Mouse (Mus musculus): ENCODE measurements around the gene Tas2r130. TPM values are rescaled to one million over a fixed set of nuclear protein-coding genes. Genes with fewer than 3 reads are reported as not detected.
"Not testable (repeated sequence)": the region's sequence is repeated elsewhere in the genome, so short reads cannot be mapped to it uniquely, and the experiment has no call there.

Tas2r130 gene
- not detected in 2 replicates for polyA plus RNA-seq (2015; fragmentation: Nextera tagmentation; extraction: Ambion mirVana)

DNA sequence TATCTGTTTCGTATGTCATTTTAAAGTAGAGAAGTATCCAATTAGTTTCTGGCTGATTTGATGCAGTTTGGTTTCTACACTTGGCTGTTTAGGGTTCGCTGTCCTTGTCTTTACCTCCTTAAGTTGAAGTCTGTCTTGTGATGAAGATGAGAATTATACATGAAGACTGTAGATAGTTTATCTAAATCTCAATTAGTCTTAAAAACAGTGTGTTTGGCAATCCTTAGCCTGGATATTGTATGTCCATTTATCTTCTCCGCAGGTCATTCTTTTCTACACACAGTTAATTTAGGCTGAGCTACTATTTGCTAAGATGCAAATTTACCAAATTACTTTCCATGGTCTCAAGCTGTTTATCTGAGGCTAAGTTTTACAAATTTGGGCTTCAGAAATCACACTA is at the start of gene Tas2r130:
Gene Tas2r130 (minus strand): TSS at position 101 of the 400 bp plus-strand sequence.
- no peaks in the 10 kb centered on the region for H3K36me3 ChIP-seq
- ATAC-seq (replicated peaks; ENCODE audit: insufficient number of reproducible peaks, insufficient read depth, low FRiP score, low read depth): no peak
- H3K27me3 ChIP-seq: no peaks in the 10 kb centered on the region
- no peak within 1 kb of the TSS for H3K4me3 ChIP-seq
- no peak within 1 kb of the TSS for H3K9ac ChIP-seq
- no peaks in the 10 kb centered on the region for H3K9me3 ChIP-seq (replicated peaks)
- no peaks in the 10 kb centered on the region for H3K4me1 ChIP-seq (replicated peaks)
- 64% methylated on average over 3 of the region's 3 CpGs for WGBS
- no peak within 1 kb of the TSS for H3K27ac ChIP-seq
- H3K4me2 ChIP-seq: no peak within 1 kb of the TSS

DNA sequence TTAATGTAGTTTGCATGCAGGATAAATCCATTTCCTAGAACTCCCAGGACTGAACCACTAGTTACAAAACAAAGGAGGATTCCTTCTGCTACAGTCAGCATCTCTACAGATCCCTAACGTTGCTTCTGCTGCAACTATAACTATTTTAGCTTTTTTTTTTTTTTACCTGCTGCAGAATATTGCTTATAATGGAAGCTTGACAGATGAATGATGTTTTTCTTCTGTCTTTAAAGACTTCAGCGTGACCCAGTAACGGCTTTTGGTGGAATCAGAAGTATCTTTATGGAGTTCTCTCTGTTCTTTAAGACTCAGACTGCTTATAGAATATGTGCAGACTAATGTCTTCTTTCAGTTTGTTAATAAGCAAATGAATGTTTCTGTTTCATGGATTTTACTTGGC is 48.1 kb upstream of the Tas2r130 start, which contains the start of gene Tas2r106:
Gene Tas2r106 (minus strand): TSS at position 101 of the 400 bp plus-strand sequence.
- no peaks in the 10 kb centered on the region for H3K27me3 ChIP-seq
- H3K36me3 ChIP-seq: no peaks in the 10 kb centered on the region
- H3K27ac ChIP-seq: no peak within 1 kb of the TSS
- no peaks in the 10 kb centered on the region for H3K4me1 ChIP-seq (replicated peaks)
- no peak for ATAC-seq (replicated peaks; ENCODE audit: insufficient number of reproducible peaks, insufficient read depth, low FRiP score, low read depth)
- H3K9me3 ChIP-seq (replicated peaks): peaks cover 5% of the 10 kb centered on the region; the same call in 1 of the 2 replicates
- WGBS: 57% methylated on average over 3 of the region's 3 CpGs
- no peak within 1 kb of the TSS for H3K9ac ChIP-seq
- no peak within 1 kb of the TSS for H3K4me2 ChIP-seq
- H3K4me3 ChIP-seq: no peak within 1 kb of the TSS

DNA sequence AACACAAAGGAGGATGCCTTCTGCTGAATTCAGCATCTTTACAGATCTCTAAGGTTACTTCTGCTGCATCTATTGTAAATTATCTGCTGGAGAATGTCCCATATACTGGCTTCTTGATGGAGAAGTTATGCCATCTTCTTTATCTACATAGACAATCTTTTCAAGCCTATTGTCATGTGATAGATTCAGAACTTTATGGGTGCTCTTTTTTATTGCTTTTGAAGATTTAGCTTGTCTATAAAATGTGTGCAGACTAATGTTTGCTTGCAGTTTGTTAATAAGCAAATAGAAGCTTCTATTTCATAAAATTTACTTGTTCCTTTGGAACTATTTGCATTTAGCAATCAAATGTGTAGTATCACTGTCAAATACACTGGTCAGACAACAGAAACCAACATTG is 29.3 kb upstream of the Tas2r130 start, which contains the start of gene Tas2r107:
Gene Tas2r107 (minus strand): TSS at position 101 of the 400 bp plus-strand sequence.
- Histone ChIP-seq H3K9me3 (replicated peaks) (no peaks in the 10 kb centered on the region; the same call in none of the 2 replicates), H3K27me3 (no peaks in the 10 kb centered on the region), H3K36me3 (no peaks in the 10 kb centered on the region), H3K27ac (no peak within 1 kb of the TSS), H3K4me3 (no peak within 1 kb of the TSS), H3K9ac (no peak within 1 kb of the TSS), H3K4me1 (replicated peaks) (no peaks in the 10 kb centered on the region), H3K4me2 (no peak within 1 kb of the TSS)
- no peak for ATAC-seq (replicated peaks; ENCODE audit: insufficient number of reproducible peaks, insufficient read depth, low FRiP score, low read depth)

DNA sequence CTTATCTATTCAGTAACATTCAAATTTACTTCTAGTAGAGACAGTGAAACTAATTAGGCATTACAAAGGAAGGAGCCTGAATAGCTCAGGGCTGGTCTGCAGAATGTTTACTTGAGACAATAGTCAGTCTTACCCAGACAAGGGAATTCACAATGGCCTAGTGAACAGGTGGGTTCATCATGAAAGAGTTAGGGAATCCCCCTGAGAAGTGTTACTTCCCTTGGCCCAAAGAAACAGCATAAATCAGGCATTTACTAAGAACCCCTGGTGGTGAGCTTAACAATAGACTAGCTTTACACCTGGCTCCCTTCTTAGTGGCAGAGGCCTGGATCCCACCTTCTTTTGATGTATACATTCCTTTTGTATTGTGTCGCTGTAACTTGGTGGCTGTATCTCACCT is 20.8 kb downstream of the Tas2r130 start:
- WGBS: 87% methylated on average over 1 of the region's 1 CpGs
- H3K36me3 ChIP-seq; H3K4me1 ChIP-seq (replicated peaks); H3K9me3 ChIP-seq (replicated peaks); H3K27me3 ChIP-seq; H3K27ac ChIP-seq; H3K9ac ChIP-seq; ATAC-seq (replicated peaks; ENCODE audit: insufficient number of reproducible peaks, insufficient read depth, low FRiP score, low read depth); H3K4me3 ChIP-seq; H3K4me2 ChIP-seq: not testable (repeated sequence)

DNA sequence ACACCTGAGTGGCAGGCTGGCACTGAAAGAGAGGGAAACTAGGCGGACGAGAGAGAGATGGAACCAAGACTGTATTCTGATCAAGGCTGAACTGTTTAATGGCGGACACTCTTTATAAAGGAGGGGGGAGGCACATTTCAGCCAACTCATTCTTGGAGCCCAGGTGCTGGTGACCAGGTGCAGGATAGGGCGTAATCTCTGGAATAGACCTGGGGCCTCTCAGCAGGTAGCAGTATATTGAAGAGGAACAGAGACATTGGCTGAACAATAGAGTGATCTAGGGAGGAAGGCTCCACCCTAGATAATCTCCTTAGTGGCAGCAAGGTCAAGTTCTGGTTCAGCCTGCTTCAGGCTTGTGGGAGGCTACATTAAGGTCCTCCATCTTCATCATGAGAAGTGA is 25.9 kb downstream of the Tas2r130 start:
- WGBS: 90% methylated on average over 4 of the region's 4 CpGs
- Histone ChIP-seq H3K27ac (no peak overlapping the region), H3K4me1 (replicated peaks) (no peaks in the 10 kb centered on the region), H3K4me3 (no peak overlapping the region), H3K9me3 (replicated peaks) (no peaks in the 10 kb centered on the region), H3K36me3 (no peaks in the 10 kb centered on the region), H3K4me2 (no peak overlapping the region), H3K27me3 (no peaks in the 10 kb centered on the region), H3K9ac (no peak overlapping the region)
- no peak for ATAC-seq (replicated peaks; ENCODE audit: insufficient number of reproducible peaks, insufficient read depth, low FRiP score, low read depth)

Other genes with a start within 250 kb of the Tas2r130 start
- 49.1 and 52.1 TPM in 2 replicates for gene Ybx3, start 242.4 kb downstream of the Tas2r130 start, polyA plus RNA-seq (2015; fragmentation: Nextera tagmentation; extraction: Ambion mirVana)
- gene 5430401F13Rik, start 144.5 kb downstream of the Tas2r130 start, polyA plus RNA-seq (2015; fragmentation: Nextera tagmentation; extraction: Ambion mirVana): not detected in 2 replicates
- not detected in 2 replicates for gene Gm6619, start 144.5 kb downstream of the Tas2r130 start, polyA plus RNA-seq (2015; fragmentation: Nextera tagmentation; extraction: Ambion mirVana)
- gene Tas2r107, start 29.2 kb upstream of the Tas2r130 start, polyA plus RNA-seq (2015; fragmentation: Nextera tagmentation; extraction: Ambion mirVana): not detected in 2 replicates
- gene Tas2r106, start 48.0 kb upstream of the Tas2r130 start, polyA plus RNA-seq (2015; fragmentation: Nextera tagmentation; extraction: Ambion mirVana): not detected in 2 replicates
- not detected in 2 replicates for gene Tas2r104, start 54.8 kb upstream of the Tas2r130 start, polyA plus RNA-seq (2015; fragmentation: Nextera tagmentation; extraction: Ambion mirVana)
- not detected in 2 replicates for gene Tas2r105, start 56.6 kb upstream of the Tas2r130 start, polyA plus RNA-seq (2015; fragmentation: Nextera tagmentation; extraction: Ambion mirVana)
- not detected in 2 replicates for gene Tas2r114, start 59.2 kb upstream of the Tas2r130 start, polyA plus RNA-seq (2015; fragmentation: Nextera tagmentation; extraction: Ambion mirVana)

Measured in heart, embryonic 15.5 days (tissue).